Mouse (Mus musculus): ENCODE data around the gene Insc.
"Not testable (repeated sequence)": the region's sequence is repeated elsewhere in the genome, so short reads cannot be mapped to it uniquely, and the experiment has no call there.

- TF ChIP-seq CTCF (conservative IDR thresholded peaks at IDR 0.05; ENCODE audit: low read length): peak; percentile 51
- TF ChIP-seq POU5F1, NANOG (IDR thresholded peaks at IDR 0.05; ENCODE audit: borderline replicate concordance, low read length): not testable (repeated sequence)
Measured at GRCm38 (mm10) chr7:114729696-114730095, 13.8 kb upstream of the Insc start.
